Mouse (Mus musculus): Measurements from ENCODE around the gene Odf3b.

The Odf3b gene

DNA sequence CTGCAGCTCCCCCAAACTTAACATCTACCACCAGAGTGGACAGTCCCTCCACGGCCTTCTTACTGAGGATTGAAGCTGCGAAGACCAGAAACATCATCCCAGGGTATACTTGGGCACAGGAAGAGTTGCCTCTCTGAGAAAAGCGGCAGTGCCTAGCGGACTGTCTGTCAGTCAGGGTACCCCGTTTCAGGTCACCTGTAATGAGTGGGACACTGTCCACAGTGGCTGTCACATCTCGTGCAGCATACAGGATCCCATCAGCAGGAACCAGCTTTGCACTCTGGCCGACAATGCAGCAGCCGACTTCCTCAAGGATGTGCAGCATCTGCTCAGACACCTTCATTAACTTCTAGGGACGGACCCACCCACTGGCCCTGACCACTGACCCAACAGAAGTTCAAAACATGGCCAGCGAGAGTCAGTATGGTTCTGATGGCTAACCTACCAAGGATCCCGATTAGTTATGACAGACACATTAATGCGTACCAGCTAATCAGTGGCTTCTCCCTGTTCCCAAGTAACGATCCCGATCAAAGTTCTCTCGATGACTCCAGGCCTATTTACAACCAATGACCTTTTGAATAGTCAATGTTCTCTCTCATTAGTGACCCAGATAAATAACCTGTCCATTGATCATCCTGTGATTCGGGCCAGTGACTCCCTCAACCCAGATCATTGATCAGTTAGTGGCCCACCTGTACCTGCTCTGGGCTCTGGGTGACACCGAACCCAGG is 4.1 kb downstream of the Odf3b start:
- no peak for DNase-seq (ENCODE audit: low spot score)

DNA sequence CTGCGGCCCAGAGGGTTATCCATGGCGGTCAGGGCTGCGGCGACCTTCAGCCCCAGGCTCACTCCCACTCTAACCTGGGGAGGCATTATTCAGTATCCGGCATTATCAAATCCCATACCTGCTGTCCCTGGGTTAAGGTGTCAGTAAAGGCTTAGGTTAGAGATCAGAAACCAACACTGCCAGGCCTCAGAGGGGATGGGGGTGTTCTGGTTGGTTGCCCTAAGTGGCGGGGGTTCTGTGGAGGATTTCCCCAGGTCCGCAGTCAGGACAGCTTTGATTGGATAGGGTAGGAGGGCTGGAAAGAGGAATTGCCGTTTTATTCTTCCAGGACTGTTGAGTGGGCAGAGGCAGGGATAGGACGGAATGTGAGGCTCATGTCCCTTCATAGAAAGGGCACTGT is 4.7 kb downstream of the Odf3b start:
- DNase-seq (ENCODE audit: low spot score) = no peak

DNA sequence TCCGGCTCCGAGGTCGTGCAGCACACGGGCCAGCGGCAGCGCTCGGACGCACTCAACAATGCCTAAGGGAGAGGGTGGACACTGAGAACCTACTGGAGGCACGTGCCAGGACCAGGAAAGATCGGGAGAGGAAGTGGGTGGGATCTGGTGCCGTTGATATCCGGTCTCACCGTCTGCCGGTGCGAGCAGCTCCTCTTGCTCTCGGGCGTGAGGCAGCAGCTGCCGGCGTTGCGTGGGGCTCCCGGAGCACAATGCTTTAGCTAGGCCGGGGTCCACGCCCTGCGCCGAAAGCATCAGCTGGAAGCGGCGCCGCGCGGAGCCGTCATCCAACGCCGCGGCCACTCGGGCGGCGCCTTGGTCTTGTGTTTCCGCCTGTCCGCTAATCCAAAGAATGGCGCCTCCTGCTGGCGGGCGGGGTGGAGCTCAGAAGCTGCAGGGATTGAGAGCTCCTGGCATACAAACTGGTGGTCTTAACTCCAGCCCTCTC is 5.3 kb downstream of the Odf3b start, which contains the start of gene Sco2:
Gene Sco2 (minus strand): TSS at position 85 of the 487 bp plus-strand sequence.
- peak; percentile 98 for DNase-seq (ENCODE audit: low spot score)

DNA sequence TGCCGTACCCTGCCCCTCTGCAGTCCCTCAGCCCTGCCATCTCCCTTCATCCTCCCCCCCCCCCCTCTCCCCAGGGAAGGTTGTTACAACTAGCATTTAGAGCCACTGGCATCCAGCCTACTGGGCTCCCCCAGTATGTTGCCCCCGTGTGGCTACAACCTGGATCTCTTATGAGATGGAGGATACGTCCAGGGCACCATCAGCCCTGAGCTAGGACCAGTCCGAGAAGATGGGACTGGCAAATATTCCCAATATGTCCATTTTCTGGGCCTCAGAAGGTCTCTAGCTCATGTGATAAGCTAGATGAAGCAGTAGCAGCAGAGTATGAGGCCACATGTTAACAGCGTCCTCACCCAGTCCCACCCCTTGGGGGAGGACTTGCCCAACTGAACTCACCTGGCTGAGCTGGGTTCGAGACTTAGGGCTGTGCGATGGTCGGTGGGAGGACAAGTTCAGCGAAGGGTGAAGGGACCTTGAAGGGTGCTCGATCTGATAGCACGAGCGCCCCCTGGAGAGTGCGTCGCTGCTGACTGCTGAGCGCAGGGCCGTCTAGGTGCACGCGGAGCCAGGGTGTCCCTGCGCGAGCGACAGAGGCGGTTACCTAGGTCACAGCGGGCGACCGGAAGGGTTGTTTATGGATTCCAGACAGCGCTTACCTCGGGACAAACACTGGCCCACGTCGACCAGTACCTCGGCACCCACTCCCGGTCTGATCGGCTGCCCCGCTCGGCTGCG is 5.9 kb downstream of the Odf3b start:
- DNase-seq (ENCODE audit: low spot score) = peak; percentile 88

- DNase-seq (ENCODE audit: low spot score) = no peak
These were observed 6.5 kb downstream of the Odf3b start for GRCm38 (mm10) chr15:89372536-89372935.

GRCm38 (mm10) chr15:89372068-89372467 is 7.0 kb downstream of the Odf3b start:
- peak; percentile 42 for DNase-seq (ENCODE audit: low spot score)

- DNase-seq (ENCODE audit: low spot score) = no peak
These were observed 13.9 kb downstream of the Odf3b start for GRCm38 (mm10) chr15:89365141-89365551.

DNA sequence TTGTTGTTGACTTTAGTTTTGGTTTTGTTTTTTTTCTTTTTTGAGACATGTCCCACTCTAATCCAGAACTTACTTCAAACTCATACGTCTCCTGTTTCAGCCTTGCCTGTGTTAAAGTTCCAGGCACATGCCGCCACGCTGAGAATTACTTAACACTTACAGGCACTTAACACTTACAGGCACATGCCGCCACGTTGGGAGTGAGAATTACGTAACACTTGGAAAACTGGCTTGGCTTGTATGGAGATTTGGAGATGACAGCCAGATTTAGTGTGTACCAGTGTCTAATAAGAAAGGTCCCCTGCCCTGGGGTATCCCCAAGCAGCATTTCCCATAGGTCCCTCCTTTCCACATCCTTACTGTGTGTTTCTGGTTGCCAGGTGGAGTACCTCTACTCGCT is 16.0 kb downstream of the Odf3b start:
- DNase-seq (ENCODE audit: low spot score) = no peak

GRCm38 (mm10) chr15:89358784-89359183 is 20.3 kb downstream of the Odf3b start:
- no peak for DNase-seq (ENCODE audit: low spot score)

GRCm38 (mm10) chr15:89356372-89356771 is 22.7 kb downstream of the Odf3b start:
- DNase-seq (ENCODE audit: low spot score) = peak; percentile 94

DNA sequence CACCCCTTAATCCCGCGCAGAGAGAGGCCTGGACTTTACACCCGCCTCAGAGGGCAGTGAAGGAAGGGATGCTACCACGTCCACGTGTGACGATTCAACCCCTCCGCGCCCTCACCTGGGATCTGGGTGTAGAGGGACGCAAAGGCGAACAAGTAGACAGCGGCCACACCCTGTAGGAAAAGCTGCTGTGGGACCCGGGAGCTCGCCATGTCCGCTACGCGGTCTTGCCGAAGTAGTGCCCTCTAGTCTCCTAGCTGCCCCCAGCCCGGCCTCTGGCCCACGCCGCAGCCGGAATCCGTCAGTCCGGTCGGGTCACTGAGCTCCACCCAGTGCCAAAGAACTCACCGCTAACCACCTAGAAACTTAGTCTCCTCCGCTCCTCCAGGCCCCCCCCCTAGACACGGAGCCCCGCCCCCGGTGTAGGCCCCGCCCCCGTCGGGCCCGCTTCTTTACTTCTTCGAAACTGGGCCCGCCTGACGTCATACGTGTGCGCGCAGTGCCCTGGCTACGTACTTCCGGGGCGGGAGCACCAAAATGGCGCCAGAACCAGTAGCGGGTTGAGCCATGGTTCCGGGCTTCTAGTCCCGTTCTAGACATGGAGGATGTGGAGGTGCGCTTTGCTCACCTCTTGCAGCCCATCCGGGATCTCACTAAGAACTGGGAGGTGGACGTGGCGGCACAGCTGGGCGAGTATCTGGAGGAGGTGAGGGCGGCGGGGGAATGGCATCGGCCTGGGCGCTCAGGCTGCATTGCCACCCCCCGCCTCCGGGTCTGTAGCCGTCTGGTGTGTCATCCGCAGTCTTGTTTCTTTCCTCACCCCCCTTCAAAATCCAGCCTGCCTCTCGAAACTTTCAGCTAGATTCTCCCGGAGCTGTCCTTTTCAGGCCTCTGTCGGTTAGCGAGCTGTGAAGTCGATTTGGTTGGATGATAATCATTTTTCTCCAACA is 23.6 kb downstream of the Odf3b start, which contains the start of the genes Lmf2 and Ncaph2:
Gene Lmf2 (minus strand): TSS at position 419 of the 947 bp plus-strand sequence.
Gene Ncaph2 (plus strand): TSS at position 479 of the 947 bp plus-strand sequence.
- DNase-seq (ENCODE audit: low spot score) = peak; percentile 98

GRCm38 (mm10) chr15:89354455-89354854 is 24.6 kb downstream of the Odf3b start:
- peak; percentile 49 for DNase-seq (ENCODE audit: low spot score)

DNA sequence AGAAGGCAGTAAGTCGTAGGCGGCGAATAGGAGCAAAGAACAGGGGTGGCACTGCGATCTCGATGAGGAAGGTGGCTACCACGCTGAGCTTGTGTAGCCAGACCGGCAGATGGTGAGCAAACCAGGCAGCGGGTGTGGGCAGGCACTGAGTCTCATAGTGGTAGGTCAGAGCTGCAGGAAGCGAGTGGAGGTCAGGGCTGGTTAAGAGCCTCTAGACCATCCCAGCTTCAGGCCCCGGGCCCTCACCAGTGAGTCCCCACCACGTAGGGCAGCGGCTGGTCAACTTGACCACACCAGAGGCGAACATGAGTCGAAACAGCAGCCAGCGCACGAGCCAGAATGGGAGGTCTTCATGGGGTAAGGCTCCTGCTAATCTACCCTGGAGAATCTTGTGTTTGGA is 25.2 kb downstream of the Odf3b start:
- DNase-seq (ENCODE audit: low spot score) = no peak

DNA sequence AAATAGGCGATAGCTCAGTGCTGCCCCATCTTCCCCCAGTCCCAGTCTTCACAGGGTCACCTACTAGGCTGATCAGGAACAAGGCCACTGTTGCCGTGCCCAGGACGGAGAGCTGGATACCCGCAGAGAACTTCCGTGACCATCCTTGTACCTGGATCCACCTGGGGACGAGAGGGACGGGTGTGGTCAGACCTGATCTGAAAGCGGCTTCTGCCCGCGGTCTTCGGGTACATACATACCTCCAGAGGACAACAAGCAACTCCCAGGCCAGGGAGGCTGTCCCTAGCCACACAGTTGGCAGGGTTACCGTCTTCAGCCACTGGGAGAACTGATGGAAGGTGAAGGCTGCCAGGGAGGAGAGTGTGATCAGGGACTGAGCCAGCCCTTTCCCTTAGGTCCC is 26.3 kb downstream of the Odf3b start:
- no peak for DNase-seq (ENCODE audit: low spot score)

- no peak for DNase-seq (ENCODE audit: low spot score)
These were observed 27.0 kb downstream of the Odf3b start for GRCm38 (mm10) chr15:89352054-89352453.

DNA sequence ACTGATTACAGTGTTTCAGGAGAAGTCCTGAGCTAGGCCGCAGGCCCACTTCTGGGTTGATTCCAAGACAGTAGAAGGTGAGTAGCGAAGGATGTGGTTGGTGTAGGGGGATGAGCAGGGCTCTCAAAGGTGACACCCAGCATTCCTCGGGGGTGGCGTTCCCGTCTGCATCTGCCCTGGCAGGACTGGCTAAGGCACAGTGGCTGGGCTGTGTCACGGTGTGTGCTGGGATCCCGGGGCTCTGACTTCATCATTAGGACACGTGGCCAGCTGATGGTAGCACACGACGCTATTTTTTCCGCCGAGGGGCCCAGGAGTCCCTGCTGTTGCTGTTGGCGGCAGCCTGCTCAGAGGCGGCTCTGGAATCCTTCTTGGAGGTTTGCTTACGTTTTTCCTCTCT is 27.8 kb downstream of the Odf3b start:
- DNase-seq (ENCODE audit: low spot score) = no peak

- no peak for DNase-seq (ENCODE audit: low spot score)
These were observed 28.6 kb downstream of the Odf3b start for GRCm38 (mm10) chr15:89350447-89350846.

- no peak for DNase-seq (ENCODE audit: low spot score)
These were observed 35.8 kb downstream of the Odf3b start for GRCm38 (mm10) chr15:89343325-89343724.

DNA sequence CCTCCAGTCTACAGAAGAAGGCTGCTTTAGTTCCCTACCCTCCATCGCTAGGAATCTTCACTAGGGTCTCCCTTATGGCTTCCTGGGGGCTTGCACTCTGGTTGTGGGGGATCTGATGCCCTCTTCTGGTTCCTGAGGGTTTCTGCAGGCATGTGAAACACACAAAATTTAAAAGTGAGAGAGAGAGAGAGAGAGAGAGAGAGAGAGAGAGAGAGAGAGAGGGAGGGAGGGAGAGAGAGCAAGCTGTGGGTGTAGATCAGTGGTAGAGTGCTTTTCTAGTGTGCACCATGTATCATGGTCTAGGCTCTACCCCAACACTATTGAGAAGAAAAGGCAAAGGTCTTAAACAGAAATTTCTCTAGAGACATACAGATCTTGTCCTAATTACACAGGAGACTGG is 37.4 kb downstream of the Odf3b start:
- no peak for DNase-seq (ENCODE audit: low spot score)

DNA sequence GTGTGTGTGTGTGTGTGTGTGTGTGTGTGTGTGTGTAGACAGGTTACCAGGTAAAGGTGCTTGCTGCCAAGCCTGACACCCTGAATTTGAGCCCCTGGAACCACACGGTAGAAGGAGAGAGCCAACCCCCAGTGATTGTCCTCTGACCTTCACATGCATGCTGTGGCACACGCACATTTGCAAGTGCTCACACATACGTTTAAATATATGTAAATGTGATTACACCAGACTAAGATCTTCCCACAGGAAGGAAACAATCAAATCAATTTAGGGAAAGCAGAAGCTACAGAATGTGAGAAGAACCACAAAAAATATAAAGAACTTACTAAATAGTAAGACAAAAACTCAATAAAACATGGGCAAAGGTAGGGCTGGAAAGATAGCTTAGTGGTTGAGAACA is 38.9 kb downstream of the Odf3b start:
- no peak for DNase-seq (ENCODE audit: low spot score)

- DNase-seq (ENCODE audit: low spot score) = no peak
These were observed 39.4 kb downstream of the Odf3b start for GRCm38 (mm10) chr15:89339696-89340095.

DNA sequence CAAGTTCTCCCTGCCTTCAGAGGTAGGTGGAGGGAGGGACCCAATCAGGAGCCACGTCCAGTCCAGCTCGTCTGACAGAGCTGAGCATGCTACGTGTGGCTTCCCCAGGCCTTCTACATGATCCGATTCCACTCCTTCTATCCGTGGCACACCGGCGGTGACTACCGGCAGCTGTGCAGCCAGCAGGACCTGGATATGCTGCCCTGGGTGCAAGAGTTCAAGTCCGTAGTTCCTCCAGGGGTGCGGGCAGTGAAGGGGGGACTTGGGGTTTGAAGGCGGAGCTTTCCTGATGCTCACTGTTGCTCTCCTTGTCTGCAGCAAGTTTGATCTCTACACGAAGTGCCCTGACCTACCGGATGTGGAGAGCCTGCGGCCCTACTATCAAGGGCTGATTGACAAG is 42.7 kb downstream of the Odf3b start:
- no peak for DNase-seq (ENCODE audit: low spot score)

All from testis, postnatal 10 days (tissue).